Mouse (Mus musculus): ENCODE measurements around the gene Gjb4. TPM values are rescaled to one million over a fixed set of nuclear protein-coding genes. Genes with fewer than 3 reads are reported as not detected.

Gene Gjb4
- total RNA-seq (2017): not detected in 2 replicates

DNA sequence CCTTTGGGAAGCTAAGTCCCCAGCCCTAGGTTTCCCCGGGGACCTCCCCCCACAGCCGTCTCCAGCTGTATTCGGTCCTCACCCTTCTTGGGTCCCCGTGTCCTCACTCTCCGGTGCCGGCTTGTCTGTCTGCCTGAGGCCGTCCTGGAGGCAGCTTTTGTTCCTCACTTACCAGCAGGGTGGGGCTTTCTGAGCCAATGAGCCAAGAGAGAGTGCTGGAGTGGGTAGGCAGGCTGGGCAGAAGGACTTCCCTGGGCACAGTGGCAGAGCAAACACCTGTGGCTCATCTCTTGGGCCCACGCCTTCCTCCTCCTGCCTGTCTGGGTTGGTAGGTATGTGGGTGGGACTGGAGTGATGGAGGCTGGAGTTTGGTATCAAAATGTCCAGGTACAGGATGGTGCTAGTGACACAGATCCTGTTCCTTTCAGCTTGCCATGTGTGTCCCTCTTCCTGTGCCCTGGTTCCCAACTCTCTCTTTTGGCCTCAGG is at the start of gene Gjb4:
Gene Gjb4 (minus strand): TSS at position 131 of the 488 bp plus-strand sequence.
- ATAC-seq (replicated peaks in 1 of 2; ENCODE audit: insufficient read depth in 1 of 2, low FRiP score in 2 of 2, low TSS enrichment in 1 of 2, low read depth in 1 of 2, poor library complexity in 2 of 2, severe bottlenecking in 2 of 2): no peak

DNA sequence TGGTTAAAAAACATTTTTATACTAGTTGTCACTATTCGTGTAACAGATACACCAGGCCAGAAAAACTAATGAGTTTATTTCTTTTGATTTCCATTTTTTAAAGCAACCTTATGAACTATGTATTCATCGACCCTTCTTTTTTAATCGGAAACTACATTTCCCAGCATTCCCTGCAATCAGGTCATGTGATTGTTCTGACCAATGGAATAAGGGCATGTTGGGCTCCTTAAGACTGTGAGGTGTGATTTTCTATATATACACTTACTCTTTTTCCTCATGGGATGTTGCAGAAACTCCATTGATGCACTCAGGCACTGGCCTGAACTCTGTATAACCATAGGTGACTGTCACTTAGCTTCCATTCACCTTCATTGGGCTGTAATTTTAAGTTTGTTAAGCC is 48.7 kb upstream of the Gjb4 start:
- ATAC-seq (replicated peaks in 1 of 2; ENCODE audit: insufficient read depth in 1 of 2, low FRiP score in 2 of 2, low TSS enrichment in 1 of 2, low read depth in 1 of 2, poor library complexity in 2 of 2, severe bottlenecking in 2 of 2): no peak

DNA sequence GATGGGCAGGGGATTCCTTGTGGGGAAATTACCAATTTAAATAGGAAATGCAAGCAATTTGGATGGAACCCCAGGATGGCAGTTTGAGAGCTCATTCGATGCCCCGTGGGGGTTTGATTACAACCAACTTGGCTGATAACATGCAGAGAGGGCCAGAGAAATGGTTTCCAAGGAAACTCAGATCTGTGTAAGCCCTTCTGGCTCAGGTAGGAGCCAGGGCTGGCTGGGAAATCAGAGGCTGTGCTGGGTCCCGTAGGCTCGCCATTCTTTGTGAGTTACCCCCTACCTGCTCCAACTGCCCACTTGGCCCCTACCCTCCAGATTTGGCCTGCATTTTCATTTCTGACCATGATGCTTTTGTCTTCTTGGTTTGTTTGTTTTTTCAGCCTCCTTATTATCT is 48.3 kb upstream of the Gjb4 start:
- ATAC-seq (replicated peaks in 1 of 2; ENCODE audit: insufficient read depth in 1 of 2, low FRiP score in 2 of 2, low TSS enrichment in 1 of 2, low read depth in 1 of 2, poor library complexity in 2 of 2, severe bottlenecking in 2 of 2): no peak

DNA sequence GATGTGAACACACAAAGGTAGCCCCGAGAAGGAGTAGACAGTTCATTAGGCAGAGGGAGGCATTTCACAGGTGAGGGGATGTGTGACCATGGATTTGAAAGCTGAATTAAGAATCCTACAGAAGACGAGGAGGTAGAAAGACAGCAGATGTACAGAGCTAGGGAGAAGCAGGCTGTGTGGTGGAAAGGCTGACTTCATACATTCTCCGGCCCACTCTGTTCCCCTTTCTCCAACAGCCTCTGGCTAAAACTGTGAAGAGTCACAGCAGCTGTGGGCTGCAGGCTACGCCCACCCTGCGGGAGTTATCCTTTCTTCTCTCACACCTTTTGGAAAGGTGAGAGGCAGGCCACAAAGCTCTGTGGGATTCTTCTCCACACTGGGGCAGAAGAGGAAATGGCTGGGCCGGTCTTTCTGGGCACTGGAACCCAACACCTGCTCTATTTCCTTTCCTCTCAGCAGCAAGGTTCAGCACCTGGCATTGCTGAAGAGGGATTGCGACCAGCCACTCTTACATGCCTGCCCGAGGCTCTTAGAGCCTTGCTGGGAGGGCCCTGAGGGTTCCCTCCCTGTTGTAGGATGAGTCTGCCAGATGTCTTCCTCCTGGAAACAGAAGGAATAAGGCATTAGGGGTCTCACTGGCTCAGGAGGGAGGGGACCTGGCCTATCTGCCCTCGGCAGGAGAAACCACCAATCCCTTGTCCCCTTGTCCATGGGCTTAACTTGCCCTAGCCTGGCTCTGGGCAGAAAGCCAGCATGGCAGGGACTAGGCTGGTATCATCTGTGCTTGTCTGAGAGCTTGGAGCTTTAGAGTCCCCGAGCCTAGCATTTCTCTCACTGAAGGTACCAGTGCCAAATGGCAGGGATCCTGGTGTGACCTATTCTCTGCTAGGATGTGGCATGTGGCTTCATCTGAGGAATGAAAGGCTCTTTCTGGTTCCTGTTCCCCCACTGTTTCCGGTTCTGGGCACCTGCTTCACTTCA is 46.6 kb upstream of the Gjb4 start:
- peak in 1 of 2 experiments; percentile 48; a peak in 2 of 4 replicates for ATAC-seq (replicated peaks in 1 of 2; ENCODE audit: insufficient read depth in 1 of 2, low FRiP score in 2 of 2, low TSS enrichment in 1 of 2, low read depth in 1 of 2, poor library complexity in 2 of 2, severe bottlenecking in 2 of 2)

DNA sequence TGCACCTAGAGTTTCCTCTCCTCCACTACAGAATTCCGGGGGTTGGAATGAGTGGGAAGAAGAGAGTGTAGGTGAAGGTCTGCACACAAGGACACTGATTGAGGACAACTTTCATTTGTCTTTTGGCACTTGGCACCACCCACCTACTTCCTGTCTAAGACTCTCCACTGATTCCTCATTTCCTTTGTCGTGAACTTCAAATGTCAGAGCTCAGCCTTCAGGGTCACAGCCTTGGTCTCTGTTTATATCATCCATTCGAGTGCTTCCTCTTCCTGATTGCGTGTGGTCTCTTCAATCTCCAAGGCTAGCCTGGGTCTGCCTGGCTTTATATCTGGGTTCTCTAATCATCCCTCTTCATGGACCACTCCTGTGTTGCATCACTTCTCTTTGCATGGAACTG is 41.7 kb upstream of the Gjb4 start:
- no peak for ATAC-seq (replicated peaks in 1 of 2; ENCODE audit: insufficient read depth in 1 of 2, low FRiP score in 2 of 2, low TSS enrichment in 1 of 2, low read depth in 1 of 2, poor library complexity in 2 of 2, severe bottlenecking in 2 of 2)

DNA sequence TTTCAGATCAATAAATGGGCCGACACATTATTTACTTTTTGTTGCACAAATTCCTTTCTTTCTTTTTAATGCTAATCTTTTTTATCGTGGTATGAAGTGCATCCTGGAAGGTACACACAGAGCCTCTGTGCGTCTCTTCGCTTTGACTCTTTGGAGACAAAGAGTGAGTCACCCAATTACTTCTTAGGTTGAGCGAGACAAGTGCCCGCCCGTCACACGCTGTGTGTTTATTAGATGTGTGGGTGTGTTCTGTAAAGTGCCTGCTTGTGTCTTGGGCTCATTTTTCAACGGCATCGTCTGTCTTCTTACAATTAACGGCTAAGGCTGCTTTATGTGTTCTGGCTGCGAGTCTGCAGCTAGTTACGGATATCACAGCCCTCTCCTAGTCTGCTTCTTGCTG is 35.8 kb upstream of the Gjb4 start:
- no peak for ATAC-seq (replicated peaks in 1 of 2; ENCODE audit: insufficient read depth in 1 of 2, low FRiP score in 2 of 2, low TSS enrichment in 1 of 2, low read depth in 1 of 2, poor library complexity in 2 of 2, severe bottlenecking in 2 of 2)

DNA sequence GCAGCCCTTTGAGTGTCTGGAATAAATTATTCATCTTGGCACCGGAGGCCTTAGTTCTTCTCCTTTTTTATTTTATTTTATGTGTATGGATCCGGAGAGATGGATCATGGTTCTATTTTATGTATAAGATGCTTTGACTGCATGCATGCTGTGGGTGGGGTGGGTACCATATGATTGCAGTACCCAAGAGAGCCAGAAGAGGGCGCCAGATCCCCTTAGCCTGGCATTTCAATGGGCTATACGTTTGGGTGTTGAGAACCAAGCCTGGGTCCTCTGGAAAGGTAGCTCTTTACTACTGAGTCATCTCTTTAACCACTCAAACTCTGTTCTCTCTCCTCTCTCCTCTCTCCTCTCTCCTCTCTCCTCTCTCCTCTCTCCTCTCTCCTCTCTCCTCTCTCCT is 23.5 kb upstream of the Gjb4 start:
- ATAC-seq (replicated peaks in 1 of 2; ENCODE audit: insufficient read depth in 1 of 2, low FRiP score in 2 of 2, low TSS enrichment in 1 of 2, low read depth in 1 of 2, poor library complexity in 2 of 2, severe bottlenecking in 2 of 2): no peak

DNA sequence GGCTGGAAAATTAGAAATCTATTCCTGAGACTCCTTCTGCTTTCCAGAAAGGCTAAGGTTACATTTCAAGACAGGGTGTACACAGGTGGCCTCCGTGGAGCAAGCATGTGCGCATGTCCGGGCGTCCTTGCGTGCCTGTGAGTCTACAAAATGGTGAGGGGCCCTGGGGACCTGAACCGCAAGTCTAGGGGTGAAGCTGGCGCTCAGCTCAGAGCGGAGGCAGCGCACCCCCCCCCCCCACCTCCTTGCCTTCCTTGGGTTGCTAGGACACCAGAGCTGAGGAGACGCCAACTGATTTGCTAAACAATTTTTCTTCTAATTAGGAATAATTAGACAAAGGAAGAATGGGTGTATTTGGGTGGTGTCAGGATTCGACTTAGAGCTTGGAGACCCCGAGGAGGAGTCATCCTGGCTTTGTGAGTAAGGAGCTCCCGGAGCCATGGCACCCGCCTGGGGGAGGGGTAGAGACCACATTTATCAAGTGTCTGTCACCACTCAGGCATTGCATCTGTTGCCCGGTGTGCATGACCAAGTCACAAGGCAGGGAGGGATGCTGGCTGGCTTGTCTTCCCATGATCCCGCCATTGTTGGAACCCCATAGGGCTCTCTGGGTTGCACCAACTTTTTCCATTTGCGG is 21.8 kb upstream of the Gjb4 start:
- ATAC-seq (replicated peaks in 1 of 2; ENCODE audit: insufficient read depth in 1 of 2, low FRiP score in 2 of 2, low TSS enrichment in 1 of 2, low read depth in 1 of 2, poor library complexity in 2 of 2, severe bottlenecking in 2 of 2): no peak

DNA sequence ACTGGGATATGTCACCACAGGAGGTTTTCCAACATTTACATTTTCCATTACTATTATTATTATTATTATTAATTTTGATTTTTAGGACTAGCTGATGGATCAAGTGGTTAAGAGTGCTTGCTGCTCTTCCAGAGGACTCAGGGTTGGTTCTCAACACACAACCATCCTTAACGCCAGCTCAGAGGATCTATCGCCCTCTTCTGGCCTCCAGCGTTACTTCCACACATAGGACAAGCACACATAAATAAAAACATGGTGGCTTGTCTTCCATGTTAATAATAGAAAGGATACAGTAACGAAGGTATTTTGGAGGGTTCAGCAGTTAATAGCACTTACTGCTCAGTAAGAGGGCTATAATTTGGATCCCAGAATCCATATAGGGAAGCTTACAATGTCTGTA is 20.8 kb upstream of the Gjb4 start:
- no peak for ATAC-seq (replicated peaks in 1 of 2; ENCODE audit: insufficient read depth in 1 of 2, low FRiP score in 2 of 2, low TSS enrichment in 1 of 2, low read depth in 1 of 2, poor library complexity in 2 of 2, severe bottlenecking in 2 of 2)

DNA sequence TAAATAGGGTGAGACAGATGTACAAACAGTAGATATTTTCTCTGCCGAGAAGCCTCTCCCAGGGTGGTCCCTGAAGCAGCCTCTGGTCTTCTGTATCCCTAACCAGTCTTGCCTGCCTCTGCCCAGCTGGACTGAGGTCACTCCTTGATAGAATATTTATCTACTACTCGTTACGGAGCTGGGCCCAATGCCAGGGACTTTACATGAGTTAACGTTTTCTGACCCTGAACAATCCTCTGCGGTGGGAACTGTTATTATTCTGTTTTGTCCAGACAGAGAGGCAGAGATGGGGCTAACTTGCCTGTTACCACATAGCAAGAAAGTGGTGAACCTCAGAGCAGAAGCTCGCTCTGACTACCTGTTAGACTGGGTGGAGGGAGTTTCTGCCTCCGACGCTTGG is 19.6 kb upstream of the Gjb4 start:
- no peak for ATAC-seq (replicated peaks in 1 of 2; ENCODE audit: insufficient read depth in 1 of 2, low FRiP score in 2 of 2, low TSS enrichment in 1 of 2, low read depth in 1 of 2, poor library complexity in 2 of 2, severe bottlenecking in 2 of 2)

DNA sequence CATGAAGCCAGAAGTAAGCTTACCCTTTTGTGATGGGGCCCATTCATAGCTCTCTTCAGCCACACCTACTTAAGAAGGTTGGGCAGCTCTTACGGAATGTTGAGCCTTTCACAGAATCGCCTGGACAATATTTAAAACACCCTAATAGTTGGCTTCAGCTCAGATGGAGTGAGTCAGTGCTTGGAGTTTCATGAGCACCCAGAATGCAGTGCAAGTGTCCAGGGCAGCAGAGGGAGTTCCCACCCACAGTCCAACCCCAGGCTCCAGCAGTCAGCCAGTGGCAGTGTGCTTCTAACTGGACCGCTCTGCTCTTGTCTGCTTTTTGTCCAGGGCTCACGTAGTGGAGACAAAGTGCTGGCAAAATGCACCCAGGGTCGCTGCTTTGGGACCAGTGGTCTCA is 17.7 kb upstream of the Gjb4 start:
- ATAC-seq (replicated peaks in 1 of 2; ENCODE audit: insufficient read depth in 1 of 2, low FRiP score in 2 of 2, low TSS enrichment in 1 of 2, low read depth in 1 of 2, poor library complexity in 2 of 2, severe bottlenecking in 2 of 2): no peak

DNA sequence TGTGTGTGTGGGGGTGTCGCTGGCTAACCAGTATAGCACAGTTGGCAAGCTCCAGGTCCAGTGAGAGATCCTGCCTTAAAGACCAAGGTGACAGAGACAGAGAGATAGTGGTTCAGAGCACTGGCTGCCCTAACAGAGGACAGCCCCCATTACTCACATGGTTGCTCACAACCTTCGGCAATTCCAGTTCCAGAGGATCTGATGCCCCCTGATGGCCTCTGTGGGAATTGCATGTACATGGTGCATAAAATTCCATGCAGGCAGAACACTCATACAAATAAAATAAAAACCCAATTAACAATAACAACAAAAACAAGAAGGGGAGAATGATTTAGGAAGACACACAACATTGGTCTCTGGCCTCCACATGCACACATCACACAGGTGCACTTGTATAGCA is 16.6 kb upstream of the Gjb4 start:
- 0 out of 4 replicates have a peak, but pooled peaks of 1 of the 2 experiments have one; percentile 27 for ATAC-seq (replicated peaks in 1 of 2; ENCODE audit: insufficient read depth in 1 of 2, low FRiP score in 2 of 2, low TSS enrichment in 1 of 2, low read depth in 1 of 2, poor library complexity in 2 of 2, severe bottlenecking in 2 of 2)

DNA sequence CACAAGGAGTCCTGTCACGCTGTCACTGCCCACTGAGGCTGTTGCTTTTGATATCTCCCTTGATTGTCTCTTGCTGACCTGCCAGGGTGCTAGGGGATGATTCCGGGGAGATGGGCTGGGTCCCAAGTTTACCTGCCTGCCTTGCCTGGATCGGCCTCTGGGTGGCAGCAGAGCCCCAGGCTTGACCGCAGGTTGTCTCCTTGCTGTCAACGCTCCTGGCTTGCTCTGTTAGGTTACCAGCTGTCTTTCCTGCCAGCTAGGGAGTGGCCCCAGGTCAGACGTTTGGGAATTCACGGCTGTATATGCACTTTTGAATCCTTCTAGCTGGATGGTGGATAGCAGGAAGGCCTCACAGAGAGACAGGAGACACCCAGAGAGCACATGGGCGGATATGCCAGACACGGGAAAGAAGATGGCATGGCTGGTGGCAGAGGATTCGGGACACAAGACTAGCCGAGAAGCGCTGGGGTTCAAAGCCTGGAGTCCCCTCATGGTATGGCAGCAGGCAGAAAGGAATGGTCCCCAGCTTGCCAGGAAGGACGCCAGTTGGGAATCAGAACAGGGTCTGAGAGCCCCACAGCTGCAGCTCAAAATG is 14.6 kb upstream of the Gjb4 start:
- peak; percentile 68 to 73 for ATAC-seq (replicated peaks in 1 of 2; ENCODE audit: insufficient read depth in 1 of 2, low FRiP score in 2 of 2, low TSS enrichment in 1 of 2, low read depth in 1 of 2, poor library complexity in 2 of 2, severe bottlenecking in 2 of 2)

DNA sequence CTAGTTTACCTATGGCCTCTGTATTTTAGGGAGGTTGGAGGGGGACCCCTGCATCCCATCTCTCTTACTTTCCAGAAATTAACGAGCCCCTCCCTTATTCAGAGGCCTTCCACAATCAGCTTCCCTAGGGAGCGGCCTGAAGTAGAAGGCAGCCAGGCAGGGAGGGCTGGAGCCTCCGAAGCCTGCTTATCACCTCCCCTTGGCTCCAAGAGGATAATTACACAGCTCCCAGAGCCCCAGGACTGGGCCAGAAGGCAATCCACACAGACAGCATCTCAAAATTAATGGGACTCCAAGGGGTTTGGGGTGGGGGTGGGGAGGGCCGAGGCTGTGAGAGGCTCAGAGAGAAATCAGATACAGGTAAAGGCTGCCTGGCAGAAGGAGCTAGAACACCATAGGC is 12.0 kb upstream of the Gjb4 start:
- ATAC-seq (replicated peaks in 1 of 2; ENCODE audit: insufficient read depth in 1 of 2, low FRiP score in 2 of 2, low TSS enrichment in 1 of 2, low read depth in 1 of 2, poor library complexity in 2 of 2, severe bottlenecking in 2 of 2): no peak

DNA sequence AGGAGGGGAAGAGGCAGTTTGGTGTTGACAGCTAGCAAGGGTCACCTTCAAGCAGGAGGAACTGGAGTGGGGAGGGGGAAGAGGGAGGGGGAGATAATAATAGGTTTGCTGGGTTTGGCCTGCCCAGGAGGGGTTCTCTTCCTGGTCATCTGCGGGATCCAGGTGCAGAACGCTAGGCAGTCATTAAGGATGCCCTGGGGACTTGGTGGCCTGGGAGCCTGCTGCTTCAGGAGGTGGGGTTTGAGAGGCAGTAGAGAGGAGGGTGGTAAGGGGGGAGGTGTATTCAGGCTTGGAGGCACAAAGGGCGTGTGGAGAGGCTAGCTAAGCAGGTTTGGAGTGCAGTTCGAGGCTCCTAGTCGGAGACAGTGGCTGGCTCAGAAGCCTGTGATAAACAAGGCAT is 11.6 kb upstream of the Gjb4 start:
- ATAC-seq (replicated peaks in 1 of 2; ENCODE audit: insufficient read depth in 1 of 2, low FRiP score in 2 of 2, low TSS enrichment in 1 of 2, low read depth in 1 of 2, poor library complexity in 2 of 2, severe bottlenecking in 2 of 2): no peak

DNA sequence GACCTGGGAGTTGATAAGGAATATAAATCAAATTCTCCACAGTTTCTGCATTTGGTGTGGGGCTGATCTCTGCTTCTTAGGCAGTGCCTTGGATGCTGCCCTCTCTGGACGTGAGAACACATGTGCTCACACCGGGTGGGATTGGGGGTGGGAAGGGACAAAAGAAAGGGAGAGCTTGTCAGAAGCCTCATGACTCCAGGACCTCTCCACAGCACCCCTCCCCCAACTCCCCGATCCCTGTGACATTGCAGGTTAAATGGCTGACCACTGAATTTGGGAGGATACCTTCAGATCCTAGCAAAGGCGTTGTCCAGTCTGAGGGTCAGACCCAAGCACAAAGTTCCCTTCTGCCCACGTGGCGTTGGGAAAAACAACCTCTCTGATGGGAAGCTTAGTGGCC is 10.6 kb upstream of the Gjb4 start:
- ATAC-seq (replicated peaks in 1 of 2; ENCODE audit: insufficient read depth in 1 of 2, low FRiP score in 2 of 2, low TSS enrichment in 1 of 2, low read depth in 1 of 2, poor library complexity in 2 of 2, severe bottlenecking in 2 of 2): no peak

DNA sequence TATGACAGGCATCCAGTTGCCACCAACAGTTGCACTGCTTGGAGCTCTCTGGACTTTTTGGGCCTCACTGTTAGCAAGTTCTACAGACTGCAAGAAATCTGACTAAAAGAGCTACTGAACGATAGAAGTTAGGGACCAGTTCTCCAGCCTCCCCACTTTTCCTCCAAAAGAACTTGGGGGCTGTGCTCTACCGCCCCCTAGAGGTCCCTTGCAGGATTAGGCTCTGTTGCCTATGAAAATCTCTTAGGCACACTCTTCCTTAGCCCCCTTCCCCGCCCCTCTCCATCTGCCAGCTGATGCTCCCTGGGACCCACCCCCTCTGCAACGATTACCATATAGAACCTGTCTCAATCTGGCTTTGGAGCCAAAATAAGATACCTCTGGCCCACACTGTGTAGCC is 9.4 kb upstream of the Gjb4 start:
- no peak for ATAC-seq (replicated peaks in 1 of 2; ENCODE audit: insufficient read depth in 1 of 2, low FRiP score in 2 of 2, low TSS enrichment in 1 of 2, low read depth in 1 of 2, poor library complexity in 2 of 2, severe bottlenecking in 2 of 2)

DNA sequence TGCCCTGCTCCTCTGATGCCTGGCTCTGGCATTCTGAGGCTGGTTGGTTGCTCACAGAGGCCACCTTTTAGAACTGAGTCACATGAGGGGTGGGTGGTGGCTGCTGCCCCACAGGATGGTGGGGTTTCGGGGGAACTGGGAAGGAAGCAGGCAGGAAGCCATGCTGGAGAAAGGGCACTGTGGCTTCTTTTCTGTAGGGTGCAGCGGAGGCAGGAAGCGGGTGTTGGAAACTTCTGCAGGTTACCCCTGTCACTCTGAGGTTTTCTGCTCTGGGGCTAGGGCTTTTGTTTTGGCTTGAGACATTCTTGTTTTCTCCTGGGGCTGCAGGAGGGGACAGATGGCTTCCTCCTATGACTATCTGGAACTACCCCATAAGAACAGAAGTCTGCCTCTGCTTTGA is 8.6 kb upstream of the Gjb4 start:
- peak; percentile 88 to 89 for ATAC-seq (replicated peaks in 1 of 2; ENCODE audit: insufficient read depth in 1 of 2, low FRiP score in 2 of 2, low TSS enrichment in 1 of 2, low read depth in 1 of 2, poor library complexity in 2 of 2, severe bottlenecking in 2 of 2)

Data from hematopoietic stem cell, adult 5-6 weeks (primary cell).